ENCODE assay signal across 22 mouse cellular contexts in genomic region chr19:27122348-27122747, GRCm38 (mm10).
DNase-seq lines count a peak whose midpoint lies in the region; ATAC-seq and TF ChIP-seq lines count a peak whose summit lies in the region.
"Had no signal": no experiment of that assay in that cellular context is flagged by ENCODE, and none has a peak within 500 bp of the region (broad histone marks: within the 10 kb centered on the region; RNA-seq: fewer than 3 reads in every experiment).

No protein-coding gene starts in this region.

- no peak overlapping the region for H3K9ac ChIP-seq in forebrain, embryonic 15.5 days (replicated peaks)
- no peak overlapping the region for H3K9ac ChIP-seq in midbrain, embryonic 14.5 days (replicated peaks; ENCODE audit: low read length)
- no peak overlapping the region for H3K9ac ChIP-seq in midbrain, embryonic 11.5 days (ENCODE audit: low read length)
- H3K9ac ChIP-seq in midbrain, postnatal 0 days (replicated peaks; ENCODE audit: low read length, poor library complexity, severe bottlenecking): no peak overlapping the region
- H3K9ac ChIP-seq: neural tube, embryonic 13.5 days had no signal

- no peaks in the 10 kb centered on the region for H3K27me3 ChIP-seq in forebrain, embryonic 15.5 days
- H3K27me3 ChIP-seq in forebrain, embryonic 10.5 days (ENCODE audit: poor library complexity, severe bottlenecking): no peaks in the 10 kb centered on the region
- no peaks in the 10 kb centered on the region for H3K27me3 ChIP-seq in midbrain, embryonic 14.5 days (ENCODE audit: control insufficient read depth, insufficient read depth, low read length)
- no peaks in the 10 kb centered on the region for H3K27me3 ChIP-seq in midbrain, embryonic 11.5 days (ENCODE audit: control insufficient read depth, insufficient read depth, low read length)
- H3K27me3 ChIP-seq in midbrain, postnatal 0 days (ENCODE audit: insufficient read depth, low read length): no peaks in the 10 kb centered on the region
- H3K27me3 ChIP-seq: neural tube, embryonic 13.5 days had no signal

- H3K4me1 ChIP-seq in forebrain, embryonic 15.5 days: peaks cover 33% of the 10 kb centered on the region
- peaks cover 7% of the 10 kb centered on the region; the same call in 1 of the 2 replicates for H3K4me1 ChIP-seq in forebrain, embryonic 10.5 days
- H3K4me1 ChIP-seq in midbrain, embryonic 14.5 days (ENCODE audit: control insufficient read depth, insufficient read depth, low read length): peaks cover 17% of the 10 kb centered on the region; the same call in 1 of the 2 replicates
- no peaks in the 10 kb centered on the region for H3K4me1 ChIP-seq in midbrain, embryonic 11.5 days (ENCODE audit: control insufficient read depth, insufficient read depth, low read length)
- no peaks in the 10 kb centered on the region for H3K4me1 ChIP-seq in midbrain, postnatal 0 days (ENCODE audit: insufficient read depth, low read length)
- H3K4me1 ChIP-seq: hindbrain, embryonic 10.5 days had no signal

- peak overlapping the region; percentile 84 for H3K27ac ChIP-seq in forebrain, embryonic 15.5 days (replicated peaks)
- H3K27ac ChIP-seq in forebrain, embryonic 10.5 days: no peak overlapping the region
- peak overlapping the region; percentile 14; the same call in 1 of the 2 replicates for H3K27ac ChIP-seq in midbrain, embryonic 14.5 days (replicated peaks; ENCODE audit: low read depth, low read length)
- H3K27ac ChIP-seq in midbrain, embryonic 11.5 days (ENCODE audit: low read depth, low read length): no peak overlapping the region
- 0 out of 2 replicates have a peak overlapping the region, but pooled peaks have one; percentile 9 for H3K27ac ChIP-seq in midbrain, postnatal 0 days (ENCODE audit: low read depth, low read length)
- H3K27ac ChIP-seq: hindbrain, embryonic 10.5 days; layer of hippocampus, adult 2 months; macrophage; neural tube, embryonic 13.5 days had no signal

- no peaks in the 10 kb centered on the region for H3K36me3 ChIP-seq in forebrain, embryonic 15.5 days
- no peaks in the 10 kb centered on the region for H3K36me3 ChIP-seq in forebrain, embryonic 10.5 days (replicated peaks)
- no peaks in the 10 kb centered on the region for H3K36me3 ChIP-seq in midbrain, embryonic 14.5 days (ENCODE audit: control insufficient read depth, insufficient read depth, low read length)
- H3K36me3 ChIP-seq in midbrain, embryonic 11.5 days (ENCODE audit: control insufficient read depth, insufficient read depth, low read length): no peaks in the 10 kb centered on the region
- no peaks in the 10 kb centered on the region for H3K36me3 ChIP-seq in midbrain, postnatal 0 days (ENCODE audit: insufficient read depth, low read length)
- H3K36me3 ChIP-seq: hindbrain, embryonic 10.5 days; neural tube, embryonic 13.5 days had no signal

- WGBS in forebrain, embryonic 15.5 days: 47% methylated on average over 5 of the region's 5 CpGs
- 86% methylated on average over 5 of the region's 5 CpGs for WGBS in forebrain, embryonic 10.5 days
- 66% methylated on average over 5 of the region's 5 CpGs for WGBS in midbrain, embryonic 14.5 days
- 82% methylated on average over 5 of the region's 5 CpGs for WGBS in midbrain, embryonic 11.5 days
- WGBS in midbrain, postnatal 0 days: 50% methylated on average over 5 of the region's 5 CpGs

- TF ChIP-seq CTCF in midbrain, postnatal 0 days (IDR thresholded peaks at IDR 0.05): no peak

- peak; percentile 10 for DNase-seq in cerebellum, adult 9-11 months
- DNase-seq in cerebellum, postnatal 4 days (ENCODE audit: low spot score in 2 of 2): no peak
- no peak for DNase-seq in forebrain, embryonic 10.5 days (ENCODE audit: extremely low spot score, low spot score)
- peak; percentile 21 for DNase-seq in midbrain, embryonic 14.5 days
- no peak for DNase-seq in midbrain, embryonic 11.5 days (ENCODE audit: low spot score, missing footprints)
- DNase-seq in midbrain, postnatal 0 days (ENCODE audit: low spot score): peak; percentile 18
- DNase-seq: adrenal gland, adult 8-10 months; embryo, embryonic 11 days; gastrocnemius, postnatal 10 days; heart, postnatal 10 days; kidney, adult 9 months; kidney, postnatal 25 days; thymus, postnatal 25 days had no signal

- H3K9me3 ChIP-seq in forebrain, embryonic 15.5 days: no peaks in the 10 kb centered on the region
- no peaks in the 10 kb centered on the region for H3K9me3 ChIP-seq in forebrain, embryonic 10.5 days
- no peaks in the 10 kb centered on the region for H3K9me3 ChIP-seq in midbrain, embryonic 14.5 days (ENCODE audit: control insufficient read depth, low read length)
- H3K9me3 ChIP-seq in midbrain, embryonic 11.5 days (ENCODE audit: control insufficient read depth, low read length): no peaks in the 10 kb centered on the region
- no peaks in the 10 kb centered on the region for H3K9me3 ChIP-seq in midbrain, postnatal 0 days (ENCODE audit: low read length)
- H3K9me3 ChIP-seq: hindbrain, embryonic 10.5 days; neural tube, embryonic 13.5 days had no signal

- H3K4me3 ChIP-seq in forebrain, embryonic 15.5 days: no peak overlapping the region
- no peak overlapping the region for H3K4me3 ChIP-seq in forebrain, embryonic 10.5 days
- no peak overlapping the region for H3K4me3 ChIP-seq in midbrain, embryonic 14.5 days (replicated peaks; ENCODE audit: low read depth, low read length)
- H3K4me3 ChIP-seq in midbrain, embryonic 11.5 days (ENCODE audit: low read depth, low read length): no peak overlapping the region
- H3K4me3 ChIP-seq in midbrain, postnatal 0 days (ENCODE audit: low read depth, low read length): no peak overlapping the region
- H3K4me3 ChIP-seq: hindbrain, embryonic 10.5 days; layer of hippocampus, adult 2 months; myocyte; neural tube, embryonic 13.5 days had no signal

- ATAC-seq in forebrain, embryonic 15.5 days (replicated peaks): peak; percentile 39; the same call in 1 of the 2 replicates
- ATAC-seq in midbrain, embryonic 14.5 days (ENCODE audit: low FRiP score, low TSS enrichment): no peak
- ATAC-seq in midbrain, embryonic 11.5 days (ENCODE audit: low FRiP score): no peak
- ATAC-seq in midbrain, postnatal 0 days (ENCODE audit: low FRiP score): no peak
- ATAC-seq: activated CD4-positive, CD25-positive, alpha-beta regulatory T cell, adult 4 months; inflammation-experienced regulatory T-cells, adult 6 months had no signal

- H3K4me2 ChIP-seq in forebrain, embryonic 15.5 days (replicated peaks): no peak overlapping the region
- no peak overlapping the region for H3K4me2 ChIP-seq in midbrain, embryonic 14.5 days (ENCODE audit: low read length)
- no peak overlapping the region for H3K4me2 ChIP-seq in midbrain, embryonic 11.5 days
- H3K4me2 ChIP-seq in midbrain, postnatal 0 days (ENCODE audit: low read depth, low read length, poor library complexity, severe bottlenecking): no peak overlapping the region
- H3K4me2 ChIP-seq: heart, embryonic 11.5 days; neural tube, embryonic 13.5 days had no signal

Comparison
In these comparisons a context has a peak if more than half of its experiments do, and no peak if none do; other contexts are left out.
1. DNase-seq: peak in cerebellum, adult 9-11 months (single experiment), midbrain, embryonic 14.5 days (single experiment) and midbrain, postnatal 0 days (single experiment); none in cerebellum, postnatal 4 days (0 of 2), forebrain, embryonic 10.5 days (single experiment) and midbrain, embryonic 11.5 days (single experiment).
2. H3K27ac ChIP-seq: peak in forebrain, embryonic 15.5 days (single experiment), midbrain, embryonic 14.5 days (single experiment) and midbrain, postnatal 0 days (single experiment); none in forebrain, embryonic 10.5 days (single experiment) and midbrain, embryonic 11.5 days (single experiment).